Mouse (Mus musculus): ENCODE measurements at regions not wholly inside any gene's neighbourhood (a gene's known extent, or its start where the extent isn't known, plus 50 kb on each side); places are given as distances from the start of the nearest gene placed in this dataset.

GRCm38 (mm10) chr15:67785583-67785982 lies 1284.9 kb upstream of the Lrrc6 start:
- 56% methylated on average over 2 of the region's 2 CpGs for WGBS
- Histone ChIP-seq H3K4me3 (ENCODE audit: insufficient read depth, low read depth, low read length) (no peak overlapping the region), H3K4me1 (ENCODE audit: control insufficient read depth, insufficient read depth, low read length) (no peaks in the 10 kb centered on the region), H3K27ac (ENCODE audit: insufficient read depth, low read depth, low read length) (no peak overlapping the region)
- no peak for TF ChIP-seq POLR2A (IDR thresholded peaks at IDR 0.05; ENCODE audit: insufficient read depth, low read depth, low read length)
- TF ChIP-seq CTCF (IDR thresholded peaks at IDR 0.05; ENCODE audit: insufficient read depth, low read depth, low read length) = no peak

GRCm38 (mm10) chr15:67783754-67784153 lies 1283.0 kb upstream of the Lrrc6 start:
- TF ChIP-seq POLR2A (IDR thresholded peaks at IDR 0.05; ENCODE audit: insufficient read depth, low read depth, low read length) = no peak
- TF ChIP-seq CTCF (IDR thresholded peaks at IDR 0.05; ENCODE audit: insufficient read depth, low read depth, low read length) = no peak
- no peaks in the 10 kb centered on the region for H3K4me1 ChIP-seq (ENCODE audit: control insufficient read depth, insufficient read depth, low read length)
- no peak overlapping the region for H3K27ac ChIP-seq (ENCODE audit: insufficient read depth, low read depth, low read length)
- H3K4me3 ChIP-seq (ENCODE audit: insufficient read depth, low read depth, low read length) = no peak overlapping the region
- 82% methylated on average over 1 of the region's 1 CpGs for WGBS

GRCm38 (mm10) chr15:67782505-67782904 lies 1281.8 kb upstream of the Lrrc6 start:
- no peak for TF ChIP-seq CTCF (IDR thresholded peaks at IDR 0.05; ENCODE audit: insufficient read depth, low read depth, low read length)
- TF ChIP-seq POLR2A (IDR thresholded peaks at IDR 0.05; ENCODE audit: insufficient read depth, low read depth, low read length) = no peak
- 90% methylated on average over 4 of the region's 4 CpGs for WGBS
- H3K4me1 ChIP-seq (ENCODE audit: control insufficient read depth, insufficient read depth, low read length) = no peaks in the 10 kb centered on the region
- H3K4me3 ChIP-seq (ENCODE audit: insufficient read depth, low read depth, low read length) = no peak overlapping the region
- H3K27ac ChIP-seq (ENCODE audit: insufficient read depth, low read depth, low read length) = no peak overlapping the region

- TF ChIP-seq POLR2A (IDR thresholded peaks at IDR 0.05; ENCODE audit: insufficient read depth, low read depth, low read length) (no peak), CTCF (IDR thresholded peaks at IDR 0.05; ENCODE audit: insufficient read depth, low read depth, low read length) (no peak)
- Histone ChIP-seq H3K4me3 (ENCODE audit: insufficient read depth, low read depth, low read length) (no peak overlapping the region), H3K27ac (ENCODE audit: insufficient read depth, low read depth, low read length) (no peak overlapping the region), H3K4me1 (ENCODE audit: control insufficient read depth, insufficient read depth, low read length) (no peaks in the 10 kb centered on the region)
- WGBS = 31% methylated on average over 2 of the region's 2 CpGs
Measured at GRCm38 (mm10) chr15:67780856-67781255, 1280.1 kb upstream of the Lrrc6 start.

GRCm38 (mm10) chr15:67767624-67768023 lies 1266.9 kb upstream of the Lrrc6 start:
- WGBS = 89% methylated on average over 3 of the region's 3 CpGs
- TF ChIP-seq POLR2A (IDR thresholded peaks at IDR 0.05; ENCODE audit: insufficient read depth, low read depth, low read length) = no peak
- no peak for TF ChIP-seq CTCF (IDR thresholded peaks at IDR 0.05; ENCODE audit: insufficient read depth, low read depth, low read length)
- H3K27ac ChIP-seq (ENCODE audit: insufficient read depth, low read depth, low read length) = no peak overlapping the region
- no peaks in the 10 kb centered on the region for H3K4me1 ChIP-seq (ENCODE audit: control insufficient read depth, insufficient read depth, low read length)
- no peak overlapping the region for H3K4me3 ChIP-seq (ENCODE audit: insufficient read depth, low read depth, low read length)

GRCm38 (mm10) chr15:67759221-67759620 lies 1258.5 kb upstream of the Lrrc6 start:
- no peaks in the 10 kb centered on the region for H3K4me1 ChIP-seq (ENCODE audit: control insufficient read depth, insufficient read depth, low read length)
- TF ChIP-seq POLR2A (IDR thresholded peaks at IDR 0.05; ENCODE audit: insufficient read depth, low read depth, low read length) (no peak), CTCF (IDR thresholded peaks at IDR 0.05; ENCODE audit: insufficient read depth, low read depth, low read length) (no peak)
- 83% methylated on average over 4 of the region's 4 CpGs for WGBS
- H3K4me3 ChIP-seq (ENCODE audit: insufficient read depth, low read depth, low read length) = no peak overlapping the region
- no peak overlapping the region for H3K27ac ChIP-seq (ENCODE audit: insufficient read depth, low read depth, low read length)

- Histone ChIP-seq H3K4me3 (ENCODE audit: insufficient read depth, low read depth, low read length) (no peak overlapping the region), H3K4me1 (ENCODE audit: control insufficient read depth, insufficient read depth, low read length) (no peaks in the 10 kb centered on the region), H3K27ac (ENCODE audit: insufficient read depth, low read depth, low read length) (no peak overlapping the region)
- TF ChIP-seq CTCF (IDR thresholded peaks at IDR 0.05; ENCODE audit: insufficient read depth, low read depth, low read length) (no peak), POLR2A (IDR thresholded peaks at IDR 0.05; ENCODE audit: insufficient read depth, low read depth, low read length) (no peak)
Measured at GRCm38 (mm10) chr15:67750582-67750981, 1249.9 kb upstream of the Lrrc6 start.

- TF ChIP-seq CTCF (IDR thresholded peaks at IDR 0.05; ENCODE audit: insufficient read depth, low read depth, low read length) (no peak), POLR2A (IDR thresholded peaks at IDR 0.05; ENCODE audit: insufficient read depth, low read depth, low read length) (no peak)
- 75% methylated on average over 2 of the region's 2 CpGs for WGBS
Measured at GRCm38 (mm10) chr15:67743332-67743731, 1242.6 kb upstream of the Lrrc6 start.

GRCm38 (mm10) chr15:67732988-67733387 lies 1232.3 kb upstream of the Lrrc6 start:
- H3K27ac ChIP-seq (ENCODE audit: insufficient read depth, low read depth, low read length) = no peak overlapping the region
- no peak overlapping the region for H3K4me3 ChIP-seq (ENCODE audit: insufficient read depth, low read depth, low read length)
- H3K4me1 ChIP-seq (ENCODE audit: control insufficient read depth, insufficient read depth, low read length) = no peaks in the 10 kb centered on the region
- WGBS = 51% methylated on average over 1 of the region's 1 CpGs
- TF ChIP-seq CTCF (IDR thresholded peaks at IDR 0.05; ENCODE audit: insufficient read depth, low read depth, low read length) (no peak), POLR2A (IDR thresholded peaks at IDR 0.05; ENCODE audit: insufficient read depth, low read depth, low read length) (no peak)

More at GRCm38 (mm10) chr15:67743332-67743731, 1242.6 kb upstream of the Lrrc6 start:
- no peak overlapping the region for H3K27ac ChIP-seq (ENCODE audit: insufficient read depth, low read depth, low read length)
- H3K4me3 ChIP-seq (ENCODE audit: insufficient read depth, low read depth, low read length) = no peak overlapping the region
- H3K4me1 ChIP-seq (ENCODE audit: control insufficient read depth, insufficient read depth, low read length) = no peaks in the 10 kb centered on the region

- no peak for TF ChIP-seq CTCF (IDR thresholded peaks at IDR 0.05; ENCODE audit: insufficient read depth, low read depth, low read length)
- no peak for TF ChIP-seq POLR2A (IDR thresholded peaks at IDR 0.05; ENCODE audit: insufficient read depth, low read depth, low read length)
- no peak overlapping the region for H3K27ac ChIP-seq (ENCODE audit: insufficient read depth, low read depth, low read length)
- 90% methylated on average over 8 of the region's 8 CpGs for WGBS
- H3K4me1 ChIP-seq (ENCODE audit: control insufficient read depth, insufficient read depth, low read length) = no peaks in the 10 kb centered on the region
- no peak overlapping the region for H3K4me3 ChIP-seq (ENCODE audit: insufficient read depth, low read depth, low read length)
Measured at GRCm38 (mm10) chr15:67729492-67729891, 1228.8 kb upstream of the Lrrc6 start.
